Mouse (Mus musculus) liver, adult 2 months (tissue): ENCODE measurements around the gene Prr18. TPM values are rescaled to one million over a fixed set of nuclear protein-coding genes. Genes with fewer than 3 reads are reported as not detected.

Experiments
- DNase-seq: peaks from one replicate; pipeline ENCODE4 v3.0.0-alpha.2; 2011; ENCODE audit warnings: low read depth, low spot score; ENCODE audit errors: extremely low read depth
- H3K27ac ChIP-seq: fragments of 200-500 bp; replicated peaks from 2 replicates; pipeline ENCODE4 v1.5.1; 2012; ENCODE audit warnings: low read depth, mild to moderate bottlenecking, control low read depth, inconsistent platforms, low read length; ENCODE audit not compliant: insufficient read depth
- H3K27me3 ChIP-seq: fragments of 200-500 bp; 2 replicates; pipeline ENCODE4 v1.6.1; 2012; ENCODE audit warnings: mild to moderate bottlenecking, moderate library complexity, low read length, inconsistent platforms; ENCODE audit not compliant: control insufficient read depth, insufficient read depth
- H3K36me3 ChIP-seq: fragments of 200-500 bp; 2 replicates; pipeline ENCODE4 v1.6.1; 2012; ENCODE audit warnings: low read length, inconsistent platforms; ENCODE audit not compliant: control insufficient read depth, insufficient read depth
- H3K4me1 ChIP-seq: fragments of 200-500 bp; 2 replicates; pipeline ENCODE4 v1.6.1; 2011; ENCODE audit warnings: low read length; ENCODE audit not compliant: control insufficient read depth, insufficient read depth
- H3K4me3 ChIP-seq: fragments of 200-500 bp; 2 replicates; pipeline ENCODE4 v1.5.1; 2011; ENCODE audit warnings: low read depth, mild to moderate bottlenecking, control low read depth, low read length, moderate library complexity; ENCODE audit not compliant: insufficient read depth
- H3K79me2 ChIP-seq: fragments of 200-500 bp; 2 replicates; pipeline ENCODE4 v1.6.1; 2012; ENCODE audit warnings: inconsistent platforms, mild to moderate bottlenecking, low read length, moderate library complexity; ENCODE audit not compliant: control insufficient read depth, insufficient read depth
- H3K9ac ChIP-seq: fragments of 200-500 bp; 2 replicates; pipeline ENCODE4 v1.6.1; 2012; ENCODE audit warnings: low read depth, mild to moderate bottlenecking, control low read depth, inconsistent platforms, low read length
- CTCF ChIP-seq: fragments of 200-500 bp; IDR thresholded peaks from 2 replicates; pipeline ENCODE4 v1.5.1; 2011; ENCODE audit warnings: low read depth, low read length, control low read depth
- POLR2A ChIP-seq: fragments of 200-500 bp; IDR thresholded peaks from 2 replicates; pipeline ENCODE4 v1.6.1; 2011; ENCODE audit warnings: low read length, control low read depth; ENCODE audit not compliant: insufficient read depth; ENCODE audit errors: extremely low read depth
- WGBS: fragments of 180-500 bp; shearing (Covaris S2); methylation state at CpG from one replicate; pipeline ENCODE4 v1.1.7; 2018; 5-methylcytosine and 5-hydroxymethylcytosine counted together
- polyA plus RNA-seq: library from polyadenylated mRNA; depleted of rRNA; stranded (reverse); fragments of >200 nt; gene quantifications from 2 replicates; pipeline ENCODE4 v1.2.3, GENCODE M21; 2012
- total RNA-seq: library from RNA; depleted of rRNA; stranded (reverse); fragments of >200 nt; gene quantifications from 2 replicates; pipeline ENCODE4 v1.2.3, GENCODE M21; 2014

The Prr18 gene
- total and polyA plus RNA-seq, 2 experiments: 0.09 to 0.17 TPM

DNA sequence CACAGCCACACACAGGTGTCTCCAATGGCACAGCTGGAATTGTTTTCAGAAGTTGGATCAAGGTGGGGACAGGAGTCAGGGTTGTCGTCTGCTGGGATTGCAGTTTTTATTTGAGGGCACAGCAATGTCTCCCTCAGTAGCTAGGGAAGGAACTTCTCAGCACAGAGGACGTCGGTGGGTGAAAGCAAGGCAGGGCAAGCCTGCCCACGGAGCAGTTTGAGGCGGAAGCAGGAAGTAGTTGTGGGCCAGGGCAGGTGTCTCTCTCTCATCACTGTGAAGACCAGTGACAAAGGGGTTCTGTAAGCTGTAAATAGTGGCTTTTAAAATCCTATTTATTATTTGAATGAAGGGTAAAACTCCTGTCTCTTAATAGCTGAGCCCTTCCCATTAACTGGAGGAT, 5.4 kb downstream of the Prr18 start:
- WGBS: 62% methylated on average over 5 of the region's 5 CpGs
- no peak for DNase-seq
- peaks cover 9% of the 10 kb centered on the region for H3K27me3 ChIP-seq
- no peaks in the 10 kb centered on the region; the same call in 1 of the 2 replicates for H3K79me2 ChIP-seq
- no peaks in the 10 kb centered on the region for H3K36me3 ChIP-seq
- no peak overlapping the region for H3K27ac ChIP-seq
- H3K9ac ChIP-seq: no peak overlapping the region
- peaks cover 5% of the 10 kb centered on the region; the same call in 1 of the 2 replicates for H3K4me1 ChIP-seq
- TF ChIP-seq CTCF: no peak
- TF ChIP-seq POLR2A: no peak
- no peak overlapping the region for H3K4me3 ChIP-seq

- peaks cover 5% of the 10 kb centered on the region; the same call in 1 of the 2 replicates for H3K4me1 ChIP-seq
- H3K79me2 ChIP-seq: no peaks in the 10 kb centered on the region; the same call in 1 of the 2 replicates
- peak overlapping the region; percentile 89 for H3K27ac ChIP-seq
- peak; percentile 97 for DNase-seq
- H3K4me3 ChIP-seq: no peak overlapping the region; the same call in 1 of the 2 replicates
- peaks cover 9% of the 10 kb centered on the region for H3K27me3 ChIP-seq
- H3K36me3 ChIP-seq: no peaks in the 10 kb centered on the region
- 0 out of 2 replicates have a peak overlapping the region, but pooled peaks have one; percentile 25 for H3K9ac ChIP-seq
- WGBS: 20% methylated on average over 6 of the region's 6 CpGs
- TF ChIP-seq CTCF: no peak
- no peak for TF ChIP-seq POLR2A
Measured at GRCm38 (mm10) chr17:8343416-8343815, 6.2 kb downstream of the Prr18 start.

DNA sequence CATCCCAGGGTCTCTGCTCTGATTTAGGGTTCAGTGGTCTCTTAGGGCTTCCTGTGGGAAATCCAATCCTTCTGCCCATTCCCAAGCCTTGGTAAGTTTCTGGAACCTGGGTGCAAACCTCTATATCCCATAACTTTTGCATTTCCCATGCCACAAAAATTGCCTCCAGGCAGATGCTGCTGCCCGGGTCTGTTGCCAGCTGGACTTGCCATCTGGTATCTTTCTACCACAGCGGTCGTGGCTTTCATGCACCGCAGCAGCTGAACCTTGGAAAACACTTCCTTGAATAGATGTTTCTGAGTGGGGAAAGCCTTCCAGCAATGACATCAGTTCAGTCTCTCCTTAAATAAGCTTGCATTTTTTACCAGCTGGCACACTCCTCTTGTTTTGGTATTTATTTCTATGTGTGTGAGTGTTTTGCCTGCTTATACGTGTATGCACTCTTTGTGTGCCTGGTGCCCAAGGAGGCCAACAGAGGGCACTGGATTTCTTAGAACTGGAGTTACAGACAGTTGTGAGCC, 10.6 kb downstream of the Prr18 start:
- H3K79me2 ChIP-seq: no peaks in the 10 kb centered on the region
- TF ChIP-seq CTCF: no peak
- TF ChIP-seq POLR2A: no peak
- peak; percentile 54 for DNase-seq
- H3K4me3 ChIP-seq: no peak overlapping the region
- no peaks in the 10 kb centered on the region for H3K27me3 ChIP-seq
- WGBS: 40% methylated on average over 5 of the region's 5 CpGs
- no peaks in the 10 kb centered on the region for H3K36me3 ChIP-seq
- no peak overlapping the region for H3K9ac ChIP-seq
- peaks cover 1% of the 10 kb centered on the region; the same call in 1 of the 2 replicates for H3K4me1 ChIP-seq
- peak overlapping the region; percentile 2; the same call in 1 of the 2 replicates for H3K27ac ChIP-seq

GRCm38 (mm10) chr17:8348941-8349340, 11.7 kb downstream of the Prr18 start:
- no peak for TF ChIP-seq POLR2A
- TF ChIP-seq CTCF: no peak
- Histone ChIP-seq H3K36me3 (no peaks in the 10 kb centered on the region), H3K27me3 (no peaks in the 10 kb centered on the region), H3K79me2 (no peaks in the 10 kb centered on the region), H3K9ac (no peak overlapping the region), H3K27ac (no peak overlapping the region), H3K4me3 (no peak overlapping the region), H3K4me1 (peaks cover 1% of the 10 kb centered on the region; the same call in 1 of the 2 replicates)
- 24% methylated on average over 4 of the region's 4 CpGs for WGBS
- DNase-seq: peak; percentile 92

- Histone ChIP-seq H3K36me3 (no peaks in the 10 kb centered on the region), H3K4me1 (peaks cover 1% of the 10 kb centered on the region; the same call in 1 of the 2 replicates), H3K27me3 (no peaks in the 10 kb centered on the region), H3K9ac (no peak overlapping the region), H3K4me3 (no peak overlapping the region), H3K79me2 (no peaks in the 10 kb centered on the region), H3K27ac (no peak overlapping the region)
- DNase-seq: no peak
- no peak for TF ChIP-seq POLR2A
- no peak for TF ChIP-seq CTCF
- WGBS: 87% methylated on average over 7 of the region's 7 CpGs
Measured at GRCm38 (mm10) chr17:8351088-8351487, 13.8 kb downstream of the Prr18 start.

- 78% methylated on average over 6 of the region's 6 CpGs for WGBS
- Histone ChIP-seq H3K27ac (no peak within 1 kb of the TSS), H3K79me2 (no peaks in the 10 kb centered on the region), H3K4me3 (no peak within 1 kb of the TSS), H3K36me3 (no peaks in the 10 kb centered on the region), H3K9ac (no peak within 1 kb of the TSS), H3K27me3 (no peaks in the 10 kb centered on the region), H3K4me1 (no peaks in the 10 kb centered on the region)
- TF ChIP-seq CTCF (no peak), POLR2A (no peak)
- no peak for DNase-seq
Measured at GRCm38 (mm10) chr17:8355692-8356091, 18.4 kb downstream of the Prr18 start, which contains the start of gene T2. Gene T2 (plus strand): TSS chr17:8355992.
